Mouse (Mus musculus) left cerebral cortex, postnatal 14 days (tissue): ENCODE measurements at regions not wholly inside any gene's neighbourhood (a gene's known extent, or its start where the extent isn't known, plus 50 kb on each side); places are given as distances from the start of the nearest gene placed in this dataset.

Source experiments
- DNase-seq, 2 experiments: peaks; one replicate each; pipeline ENCODE4 v3.0.0; 2021 to 2022; ENCODE audit warnings: low spot score in 2 of 2, mixed read lengths in 1 of 2
- intact Hi-C: fragments of 180-260 bp; cut with DNase I; formaldehyde crosslinking; loops from one replicate; pipeline ENCODE4 v1.15.1; 2025

DNA sequence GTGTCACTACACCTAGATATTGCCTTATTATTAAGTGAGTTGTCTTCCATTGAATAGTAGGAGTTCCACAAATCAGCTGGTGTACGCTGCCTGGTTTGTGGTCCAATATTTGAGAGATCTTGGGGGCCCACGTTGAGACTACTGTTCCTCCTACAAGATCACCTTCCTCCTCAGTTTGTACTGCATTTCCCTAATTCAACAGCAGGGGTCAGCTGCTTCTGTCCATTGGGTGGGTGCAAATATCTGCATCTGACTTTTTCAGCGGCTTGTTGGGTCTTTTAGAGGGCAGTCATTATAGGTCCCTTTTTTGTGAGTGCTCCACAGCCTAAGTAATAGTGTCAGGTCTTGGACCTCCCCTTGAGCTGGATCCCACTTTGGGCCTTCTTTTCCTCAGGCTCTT is 908.8 kb upstream of the Vwc2 start:
- intact Hi-C loops: no loop called here
- DNase-seq: no peak
